Mouse (Mus musculus): ENCODE data around the gene Kdm2b.

DNA sequence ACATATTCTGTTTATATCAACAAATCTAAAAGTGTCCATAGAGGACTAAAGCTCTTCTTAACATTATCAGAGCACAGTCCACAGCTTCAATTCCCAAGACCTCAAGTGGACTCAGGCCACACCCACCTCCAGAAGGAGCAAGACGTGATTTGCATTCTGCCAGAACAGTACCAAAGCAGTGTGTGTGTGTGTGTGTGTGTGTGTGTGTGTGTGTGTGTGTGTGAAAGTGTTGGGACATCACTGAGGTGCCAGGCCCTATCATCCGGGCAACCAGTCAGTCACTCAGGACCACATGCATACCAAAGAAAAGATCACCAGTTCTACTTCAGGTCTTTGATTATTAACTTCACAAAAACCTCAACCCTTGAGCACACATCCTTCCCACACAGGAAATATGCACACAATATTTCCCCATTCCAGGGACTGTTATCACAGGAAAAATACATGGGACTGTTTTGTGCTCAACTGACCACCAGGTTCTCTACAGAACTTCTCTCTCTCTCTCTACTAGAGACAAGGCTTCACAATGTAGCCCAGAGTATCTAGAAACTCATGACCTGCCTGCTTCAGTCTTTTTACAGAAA lies 105.9 kb downstream of the Kdm2b start:
- TF ChIP-seq POLR2A (IDR thresholded peaks at IDR 0.05; ENCODE audit: low read depth, low read length) (no peak), CTCF (conservative IDR thresholded peaks at IDR 0.05; ENCODE audit: insufficient read depth, insufficient read length, low read depth, low read length) (no peak)
